Mouse (Mus musculus): ENCODE data around the gene Xkr7. TPM values are rescaled to one million over a fixed set of nuclear protein-coding genes. Genes with fewer than 3 reads are reported as not detected.

Gene Xkr7
- polyA plus RNA-seq, 1 experiment from 2014 or later: 0.33 TPM

DNA sequence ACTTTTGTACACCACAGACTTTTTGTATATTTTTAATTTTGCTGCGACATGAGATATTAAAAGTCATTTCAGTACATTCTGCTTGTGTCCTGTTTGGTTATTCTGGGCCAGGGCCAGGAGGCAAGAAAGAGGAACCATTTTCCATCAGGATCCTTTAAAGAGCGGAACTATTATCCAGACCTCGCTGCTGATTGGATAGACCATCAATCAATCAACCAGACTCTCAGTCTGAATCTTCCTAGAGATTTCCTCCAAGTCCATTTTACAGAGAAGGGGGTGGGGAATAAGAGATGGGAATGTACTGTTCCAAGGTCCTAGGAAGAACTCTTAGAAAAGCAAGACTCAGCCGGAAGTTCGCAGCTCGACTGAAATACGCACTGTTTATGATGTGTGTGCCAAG lies 28.6 kb downstream of the Xkr7 start:
- ATAC-seq (ENCODE audit: insufficient number of reproducible peaks, insufficient read depth, low FRiP score, low TSS enrichment): no peak

DNA sequence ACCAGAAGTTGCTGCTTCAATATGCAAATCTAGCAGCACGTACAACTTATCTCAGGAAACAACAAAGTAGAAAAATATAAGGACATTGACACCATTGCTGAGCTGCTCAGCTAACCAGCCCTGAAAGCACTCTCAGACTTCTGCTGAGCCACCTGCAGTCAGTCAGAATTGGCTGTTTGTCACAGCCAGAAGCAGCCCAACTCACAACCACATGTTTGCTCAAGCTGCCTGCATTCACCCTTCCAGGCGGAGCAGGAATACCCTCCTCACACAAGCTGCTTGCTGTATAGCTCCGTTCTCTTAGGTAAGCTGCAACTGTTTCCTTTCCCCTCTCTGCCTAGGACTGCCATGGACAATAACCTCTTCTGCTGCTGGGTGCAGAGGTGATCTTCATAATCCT lies 31.7 kb downstream of the Xkr7 start:
- 49% methylated on average over 3 of the region's 3 CpGs for WGBS
- H3K4me2 ChIP-seq (replicated peaks): no peak overlapping the region
- no peak for ATAC-seq (ENCODE audit: insufficient number of reproducible peaks, insufficient read depth, low FRiP score, low TSS enrichment)

More for the DNA sequence above, 28.6 kb downstream of the Xkr7 start:
- WGBS: 88% methylated on average over 7 of the region's 7 CpGs
- Histone ChIP-seq H3K27ac (no peak overlapping the region), H3K4me3 (no peak overlapping the region), H3K27me3 (no peaks in the 10 kb centered on the region; the same call in 1 of the 2 replicates), H3K4me1 (no peaks in the 10 kb centered on the region), H3K4me2 (replicated peaks) (no peak overlapping the region), H3K9ac (no peak overlapping the region), H3K36me3 (no peaks in the 10 kb centered on the region), H3K9me3 (no peaks in the 10 kb centered on the region)

DNA sequence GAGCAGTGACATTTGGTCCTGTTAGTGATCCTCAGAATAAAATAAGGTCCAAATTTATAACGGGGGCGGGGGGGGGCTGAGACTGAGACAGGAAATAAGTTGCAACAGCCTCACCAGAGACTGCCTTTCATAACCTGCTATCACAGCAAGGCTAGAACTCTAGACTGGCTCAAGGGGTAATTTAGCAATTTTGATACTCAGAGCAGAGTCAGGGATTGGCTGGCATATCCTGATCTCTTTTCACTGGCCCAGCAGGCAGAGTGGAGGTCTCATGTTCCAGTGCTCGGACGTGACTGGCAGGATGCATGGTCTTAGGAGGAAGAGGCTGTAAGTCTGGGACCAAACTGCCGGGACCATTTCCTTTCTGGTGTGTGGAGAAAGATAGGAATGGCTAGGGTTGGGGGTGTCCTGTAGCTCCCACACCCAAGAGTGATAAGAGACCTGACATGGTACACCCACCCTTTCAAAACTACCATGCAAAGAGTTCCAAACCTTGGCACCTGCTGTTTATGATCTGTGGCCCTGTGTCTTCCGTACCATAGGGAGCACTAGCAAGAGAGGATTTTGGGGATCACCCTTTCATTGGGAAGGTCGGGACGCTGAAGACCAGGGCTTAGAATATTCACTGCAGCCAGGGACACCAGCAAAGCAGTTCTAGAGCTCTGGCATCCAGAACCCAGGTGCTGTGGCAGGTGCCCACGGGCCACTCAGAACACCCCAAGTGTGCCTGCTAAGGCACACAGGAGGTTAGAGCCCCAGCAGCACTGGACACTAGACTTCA lies 32.7 kb downstream of the Xkr7 start:
- Histone ChIP-seq H3K27ac (no peak overlapping the region), H3K4me2 (replicated peaks) (no peak overlapping the region), H3K36me3 (no peaks in the 10 kb centered on the region)

More for the DNA sequence above, 31.7 kb downstream of the Xkr7 start:
- peaks cover 27% of the 10 kb centered on the region for H3K27me3 ChIP-seq
- H3K36me3 ChIP-seq: no peaks in the 10 kb centered on the region
- no peak overlapping the region for H3K27ac ChIP-seq
- H3K4me3 ChIP-seq: no peak overlapping the region
- H3K9ac ChIP-seq: no peak overlapping the region
- no peaks in the 10 kb centered on the region for H3K4me1 ChIP-seq
- H3K9me3 ChIP-seq: no peaks in the 10 kb centered on the region

DNA sequence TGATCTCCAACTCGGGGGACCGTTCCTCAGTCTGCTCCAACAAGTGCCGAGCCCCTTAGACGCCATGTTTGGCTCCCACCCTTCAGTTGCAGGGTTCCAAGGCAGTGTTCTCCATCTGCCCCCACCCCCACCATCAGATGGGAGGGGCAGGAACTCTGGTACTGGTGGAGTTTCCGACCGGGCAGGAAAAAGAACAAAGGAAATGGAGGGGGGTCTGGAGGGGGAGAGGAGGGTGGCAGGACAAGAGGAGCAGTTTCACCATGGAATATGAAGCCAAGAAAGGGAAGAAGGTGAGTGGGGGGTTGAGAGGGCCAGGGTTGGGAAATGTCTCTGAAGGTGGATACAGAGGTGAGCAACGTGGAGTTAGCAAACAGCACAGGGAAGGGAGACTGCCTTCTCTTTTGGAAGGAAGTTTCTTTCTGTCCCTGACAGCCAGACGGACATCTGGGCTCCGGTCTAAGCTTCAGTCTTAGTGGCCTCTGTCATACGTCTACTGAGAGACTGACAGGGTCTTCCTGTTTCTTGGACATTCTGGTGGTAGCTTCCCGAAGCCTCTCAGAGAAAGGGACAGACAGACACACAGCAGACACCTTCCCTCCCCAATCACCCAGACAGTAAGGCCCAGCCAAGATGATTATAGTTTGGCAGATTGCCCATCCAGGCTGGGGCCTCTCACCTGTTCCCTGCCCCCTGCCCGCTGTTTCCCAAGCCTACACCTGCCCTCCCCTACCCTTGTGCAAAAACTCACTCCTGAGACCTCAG lies 34.3 kb downstream of the Xkr7 start, which contains the start of gene Ccm2l:
Ccm2l (plus strand) TSS at position 209 of the 762 bp plus-strand sequence.
- peaks cover 50% of the 10 kb centered on the region for H3K27me3 ChIP-seq
- no peak within 1 kb of the TSS for H3K4me3 ChIP-seq
- H3K27ac ChIP-seq: 0 out of 2 replicates have a peak within 1 kb of the TSS, but pooled peaks have one; percentile 41
- no peak for ATAC-seq (ENCODE audit: insufficient number of reproducible peaks, insufficient read depth, low FRiP score, low TSS enrichment)
- H3K9ac ChIP-seq: no peak within 1 kb of the TSS
- no peaks in the 10 kb centered on the region for H3K9me3 ChIP-seq
- no peak within 1 kb of the TSS for H3K4me2 ChIP-seq (replicated peaks)
- no peaks in the 10 kb centered on the region for H3K36me3 ChIP-seq
- WGBS: 47% methylated on average over 12 of the region's 12 CpGs
- H3K4me1 ChIP-seq: no peaks in the 10 kb centered on the region

More for the DNA sequence above, 32.7 kb downstream of the Xkr7 start:
- Histone ChIP-seq H3K27me3 (peaks cover 34% of the 10 kb centered on the region), H3K4me3 (no peak overlapping the region), H3K9ac (no peak overlapping the region), H3K4me1 (no peaks in the 10 kb centered on the region), H3K9me3 (no peaks in the 10 kb centered on the region)
- no peak for ATAC-seq (ENCODE audit: insufficient number of reproducible peaks, insufficient read depth, low FRiP score, low TSS enrichment)
- 63% methylated on average over 9 of the region's 9 CpGs for WGBS

DNA sequence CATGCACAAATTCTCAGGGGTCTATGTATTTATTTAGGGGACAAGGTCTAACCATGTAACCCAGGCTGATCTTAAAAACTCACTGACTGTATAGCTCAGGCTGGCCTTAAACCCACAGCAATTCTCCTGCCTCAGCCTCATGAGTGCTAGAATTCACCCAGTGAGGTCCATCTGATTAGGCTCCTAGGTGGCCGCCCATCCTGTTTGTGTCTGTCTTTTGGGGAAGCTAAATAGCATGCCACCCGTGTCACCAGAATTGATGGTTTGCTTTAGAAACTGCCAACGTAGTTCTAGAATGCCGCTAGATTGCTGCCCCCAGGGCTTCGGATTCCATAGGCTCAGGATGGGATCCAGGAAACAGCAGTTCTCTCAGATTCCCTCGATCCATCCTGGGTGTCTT lies 35.3 kb downstream of the Xkr7 start:
- peaks cover 60% of the 10 kb centered on the region for H3K27me3 ChIP-seq
- 32% methylated on average over 6 of the region's 6 CpGs for WGBS

DNA sequence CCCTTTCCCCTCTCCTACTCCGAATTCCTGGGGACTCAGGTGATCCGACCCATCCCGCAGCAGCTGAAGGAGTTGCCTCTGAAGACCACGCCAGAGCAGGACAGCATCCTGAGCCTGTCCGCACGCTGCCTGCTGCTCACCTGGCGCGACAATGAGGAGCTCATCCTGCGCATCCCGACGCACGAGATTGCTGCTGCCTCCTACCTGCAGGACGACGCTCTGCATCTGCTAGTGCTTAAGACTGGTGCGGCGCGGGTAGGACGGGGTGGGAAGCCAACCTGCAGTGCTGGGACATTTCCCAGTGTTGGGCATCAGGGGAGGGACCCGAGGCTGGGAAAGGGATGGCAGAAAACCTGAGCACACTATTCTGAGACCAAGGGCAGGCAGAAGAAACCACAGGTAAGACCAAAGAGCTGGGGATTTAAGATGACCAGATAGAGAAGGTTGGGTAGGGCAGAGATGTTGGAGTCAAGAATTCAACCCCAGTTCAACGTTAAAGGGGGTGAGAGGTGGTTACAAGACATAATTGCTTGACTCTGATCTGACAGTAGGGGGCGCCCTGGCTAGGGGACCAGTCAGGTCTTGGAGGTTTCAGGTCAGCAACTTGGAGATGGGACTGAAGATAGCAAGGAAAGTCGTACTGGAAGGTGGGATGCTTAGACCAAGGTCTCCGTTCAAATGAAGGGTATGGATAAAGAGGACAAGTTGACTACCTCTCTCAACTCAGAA lies 39.3 kb downstream of the Xkr7 start:
- Histone ChIP-seq H3K4me3 (no peak overlapping the region), H3K27ac (no peak overlapping the region), H3K4me1 (0 out of 2 replicates have a peak, but pooled peaks cover 3% of the 10 kb centered on the region), H3K9ac (no peak overlapping the region), H3K9me3 (no peaks in the 10 kb centered on the region), H3K36me3 (no peaks in the 10 kb centered on the region), H3K4me2 (replicated peaks) (no peak overlapping the region), H3K27me3 (peaks cover 84% of the 10 kb centered on the region)
- WGBS: 8% methylated on average over 23 of the region's 23 CpGs
- no peak for ATAC-seq (ENCODE audit: insufficient number of reproducible peaks, insufficient read depth, low FRiP score, low TSS enrichment)

More for the DNA sequence above, 35.3 kb downstream of the Xkr7 start:
- H3K36me3 ChIP-seq: no peaks in the 10 kb centered on the region
- no peak overlapping the region for H3K4me2 ChIP-seq (replicated peaks)
- no peak overlapping the region for H3K9ac ChIP-seq
- H3K9me3 ChIP-seq: no peaks in the 10 kb centered on the region
- no peak for ATAC-seq (ENCODE audit: insufficient number of reproducible peaks, insufficient read depth, low FRiP score, low TSS enrichment)
- H3K27ac ChIP-seq: no peak overlapping the region
- H3K4me3 ChIP-seq: no peak overlapping the region
- 0 out of 2 replicates have a peak, but pooled peaks cover 3% of the 10 kb centered on the region for H3K4me1 ChIP-seq

DNA sequence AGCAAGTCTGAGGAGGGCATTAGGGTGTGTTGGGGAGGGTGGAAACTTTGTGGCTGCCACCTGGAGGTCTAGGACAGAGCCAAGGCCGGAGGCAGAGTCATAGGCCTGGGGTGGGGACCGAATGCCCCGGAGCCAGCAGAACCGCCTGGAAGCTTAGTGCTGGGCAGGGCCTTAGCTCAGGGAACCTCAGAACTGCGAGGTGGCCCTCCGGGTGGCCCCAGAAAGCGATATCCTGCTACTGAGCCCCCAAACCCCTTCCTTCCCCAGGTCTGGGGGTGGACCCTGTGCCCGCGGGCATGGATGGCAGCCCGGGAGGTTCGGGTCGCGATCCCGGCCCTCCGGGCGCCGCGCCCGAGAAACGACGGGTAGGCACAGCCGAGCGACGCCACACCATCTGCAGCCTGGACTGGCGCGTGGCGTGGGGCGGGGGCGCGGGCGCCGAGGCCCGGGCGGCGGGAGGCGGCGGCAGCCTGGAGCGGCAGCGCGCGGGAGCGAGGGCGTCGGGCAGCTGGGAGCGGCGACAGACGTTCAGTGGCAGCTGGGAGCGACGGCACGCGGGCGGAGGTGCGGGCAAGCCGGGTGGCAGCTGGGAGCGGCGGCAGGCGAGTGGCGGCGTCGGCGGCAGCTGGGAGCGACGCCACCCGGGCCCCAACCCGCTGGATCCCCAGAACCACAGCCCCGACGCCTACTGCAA lies 40.0 kb downstream of the Xkr7 start:
- peak overlapping the region; percentile 36 for H3K4me3 ChIP-seq
- H3K4me2 ChIP-seq (replicated peaks): peak overlapping the region; percentile 54
- H3K27me3 ChIP-seq: peaks cover 77% of the 10 kb centered on the region
- H3K4me1 ChIP-seq: 0 out of 2 replicates have a peak, but pooled peaks cover 3% of the 10 kb centered on the region
- WGBS: 2% methylated on average over 67 of the region's 67 CpGs
- ATAC-seq (ENCODE audit: insufficient number of reproducible peaks, insufficient read depth, low FRiP score, low TSS enrichment): no peak
- peak overlapping the region; percentile 28; the same call in 1 of the 2 replicates for H3K9ac ChIP-seq
- no peak overlapping the region for H3K27ac ChIP-seq
- no peaks in the 10 kb centered on the region for H3K9me3 ChIP-seq
- H3K36me3 ChIP-seq: no peaks in the 10 kb centered on the region

DNA sequence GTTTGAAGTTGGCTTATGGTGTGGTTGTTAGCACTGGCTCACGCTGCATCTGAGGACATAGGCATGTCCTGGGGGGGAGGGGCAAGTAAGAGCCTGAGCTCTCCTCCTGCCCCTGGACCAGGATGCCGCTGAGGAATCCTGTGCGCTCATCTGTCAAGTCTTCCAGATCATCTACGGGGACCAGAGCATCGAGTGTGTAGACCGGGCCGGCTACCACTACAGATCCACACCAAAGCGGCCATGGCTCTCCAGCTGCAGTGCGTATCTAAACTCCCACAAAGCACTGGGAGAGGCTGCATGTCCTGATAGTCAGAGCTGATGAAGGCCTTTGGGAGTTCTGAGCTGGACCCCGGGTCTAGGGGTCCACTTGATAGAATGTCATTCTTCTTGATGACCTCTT lies 43.0 kb downstream of the Xkr7 start:
- Histone ChIP-seq H3K27ac (no peak overlapping the region), H3K9me3 (no peaks in the 10 kb centered on the region), H3K27me3 (peaks cover 51% of the 10 kb centered on the region), H3K4me2 (replicated peaks) (no peak overlapping the region), H3K4me1 (0 out of 2 replicates have a peak, but pooled peaks cover 3% of the 10 kb centered on the region), H3K9ac (no peak overlapping the region), H3K4me3 (no peak overlapping the region), H3K36me3 (no peaks in the 10 kb centered on the region)
- ATAC-seq (ENCODE audit: insufficient number of reproducible peaks, insufficient read depth, low FRiP score, low TSS enrichment): no peak
- whole genome bisulfite sequencing: 88% methylated on average over 10 of the region's 10 CpGs

DNA sequence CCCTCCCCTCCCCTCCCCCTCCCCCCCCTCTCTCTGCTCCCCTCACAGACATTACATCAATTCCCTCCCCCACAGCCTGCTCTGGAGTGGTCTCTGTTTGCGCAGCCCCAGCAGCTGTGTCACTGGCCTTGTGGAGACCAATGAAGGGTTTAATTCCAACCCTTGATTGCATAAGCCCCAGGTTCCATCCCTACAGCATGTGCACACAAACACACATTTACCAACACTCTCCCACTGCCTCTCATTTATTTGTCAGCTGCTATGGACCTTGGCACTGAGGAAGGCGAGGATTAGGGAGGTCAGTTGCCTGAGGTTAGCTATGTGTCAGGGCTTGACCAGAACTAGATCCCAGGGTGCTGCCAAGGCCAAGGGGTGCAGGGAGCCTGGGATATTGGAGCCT lies 44.3 kb downstream of the Xkr7 start:
- Histone ChIP-seq H3K4me1 (0 out of 2 replicates have a peak, but pooled peaks cover 3% of the 10 kb centered on the region), H3K9ac (no peak overlapping the region), H3K4me2 (replicated peaks) (no peak overlapping the region), H3K4me3 (no peak overlapping the region), H3K27ac (no peak overlapping the region), H3K27me3 (peaks cover 40% of the 10 kb centered on the region), H3K9me3 (no peaks in the 10 kb centered on the region), H3K36me3 (no peaks in the 10 kb centered on the region)
- ATAC-seq (ENCODE audit: insufficient number of reproducible peaks, insufficient read depth, low FRiP score, low TSS enrichment): no peak
- WGBS: 47% methylated on average over 2 of the region's 2 CpGs

DNA sequence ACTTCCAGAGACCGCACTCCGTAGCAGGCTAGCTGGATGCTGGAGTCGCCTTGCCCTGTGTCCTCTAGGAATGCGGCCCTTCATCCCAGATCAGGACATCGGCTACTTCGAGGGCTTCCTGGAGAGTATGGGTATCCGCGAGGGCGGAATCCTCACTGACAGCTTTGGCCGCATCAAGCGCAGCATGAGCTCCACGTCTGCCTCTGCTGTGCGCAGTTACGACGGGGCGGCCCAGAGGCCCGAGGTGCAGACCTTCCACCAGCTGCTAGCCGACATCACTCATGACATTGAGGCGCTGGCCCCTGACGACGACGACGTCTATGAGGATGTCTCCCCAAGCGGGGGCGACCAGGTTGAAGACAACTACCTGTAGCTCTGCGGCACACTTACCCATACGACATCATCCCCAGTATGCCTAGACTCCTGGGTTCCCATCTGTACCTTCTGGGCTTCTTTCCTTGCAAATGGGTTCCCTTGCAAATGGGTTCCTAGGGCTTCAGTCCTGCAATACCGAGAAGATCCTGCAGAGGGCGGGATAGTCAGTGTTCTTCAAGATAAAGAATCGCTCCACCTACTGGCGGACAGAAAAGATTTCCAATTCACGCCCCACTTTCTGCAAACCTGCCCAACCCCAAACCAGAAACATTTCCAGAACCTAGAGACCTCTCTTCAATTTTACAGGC lies 49.3 kb downstream of the Xkr7 start:
- 0 out of 2 replicates have a peak, but pooled peaks cover 4% of the 10 kb centered on the region for H3K27me3 ChIP-seq
- H3K4me1 ChIP-seq: no peaks in the 10 kb centered on the region
- H3K9me3 ChIP-seq: no peaks in the 10 kb centered on the region
- 33% methylated on average over 32 of the region's 32 CpGs for WGBS
- H3K4me3 ChIP-seq: no peak overlapping the region
- H3K27ac ChIP-seq: no peak overlapping the region
- H3K4me2 ChIP-seq (replicated peaks): no peak overlapping the region
- H3K36me3 ChIP-seq: no peaks in the 10 kb centered on the region
- no peak for ATAC-seq (ENCODE audit: insufficient number of reproducible peaks, insufficient read depth, low FRiP score, low TSS enrichment)
- no peak overlapping the region for H3K9ac ChIP-seq

Measured in embryonic facial prominence, embryonic 12.5 days (tissue).